Mouse (Mus musculus) heart, postnatal 25 days (tissue): ENCODE measurements at regions not wholly inside any gene's neighbourhood (a gene's known extent, or its start where the extent isn't known, plus 50 kb on each side); places are given as distances from the start of the nearest gene placed in this dataset.

Experiments
- DNase-seq: peaks from one replicate; pipeline ENCODE4 v3.0.0; 2022; ENCODE audit warnings: low spot score
- intact Hi-C: fragments of 180-260 bp; cut with DNase I; formaldehyde crosslinking; loops from one replicate; pipeline ENCODE4 v1.15.1; 2025

DNA sequence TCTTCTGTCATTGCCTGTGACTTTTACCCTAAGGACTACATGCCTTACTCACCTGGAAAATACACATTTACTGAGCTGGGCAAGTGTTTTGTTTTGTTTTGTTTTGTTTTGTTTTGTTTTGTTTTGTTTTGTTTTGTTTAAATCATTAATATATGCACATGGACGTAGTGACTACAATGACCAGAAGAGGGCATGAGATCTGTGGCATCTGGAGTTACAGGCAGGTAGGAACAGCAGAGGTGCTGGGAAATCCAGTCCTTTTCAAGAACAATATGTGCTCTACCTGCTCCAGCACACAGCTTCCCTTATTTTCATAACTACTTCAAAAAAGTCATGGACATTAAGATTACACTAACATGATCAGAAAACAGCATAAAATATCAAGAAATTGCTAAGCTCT lies 324.4 kb upstream of the Thbs1 start:
- intact Hi-C loops = loop anchor here (2.0 kb wide), 1 partner anchor 323 kb away; the partner anchor contains the start of gene Thbs1
- DNase-seq = no peak

DNA sequence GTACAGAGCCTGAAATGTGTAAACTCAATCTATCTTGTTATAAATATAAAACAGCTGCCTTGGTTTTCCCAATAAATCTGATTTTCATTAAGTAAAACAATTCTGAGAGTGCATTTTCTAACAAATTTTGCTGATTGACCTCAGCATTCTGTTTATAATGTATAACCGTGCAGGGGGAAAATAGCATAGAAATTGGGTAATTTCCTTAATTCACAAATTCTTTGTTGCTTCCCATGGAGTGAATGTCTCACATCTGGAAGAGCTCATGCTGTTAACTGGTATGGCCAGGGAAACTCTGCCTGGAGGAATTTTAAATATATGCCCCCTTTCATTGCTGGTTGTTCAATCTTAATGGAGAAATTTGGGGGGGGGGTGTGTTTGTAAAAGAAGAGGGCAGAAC lies 317.4 kb upstream of the Thbs1 start:
- no peak for DNase-seq
- intact Hi-C loops = no loop called here

DNA sequence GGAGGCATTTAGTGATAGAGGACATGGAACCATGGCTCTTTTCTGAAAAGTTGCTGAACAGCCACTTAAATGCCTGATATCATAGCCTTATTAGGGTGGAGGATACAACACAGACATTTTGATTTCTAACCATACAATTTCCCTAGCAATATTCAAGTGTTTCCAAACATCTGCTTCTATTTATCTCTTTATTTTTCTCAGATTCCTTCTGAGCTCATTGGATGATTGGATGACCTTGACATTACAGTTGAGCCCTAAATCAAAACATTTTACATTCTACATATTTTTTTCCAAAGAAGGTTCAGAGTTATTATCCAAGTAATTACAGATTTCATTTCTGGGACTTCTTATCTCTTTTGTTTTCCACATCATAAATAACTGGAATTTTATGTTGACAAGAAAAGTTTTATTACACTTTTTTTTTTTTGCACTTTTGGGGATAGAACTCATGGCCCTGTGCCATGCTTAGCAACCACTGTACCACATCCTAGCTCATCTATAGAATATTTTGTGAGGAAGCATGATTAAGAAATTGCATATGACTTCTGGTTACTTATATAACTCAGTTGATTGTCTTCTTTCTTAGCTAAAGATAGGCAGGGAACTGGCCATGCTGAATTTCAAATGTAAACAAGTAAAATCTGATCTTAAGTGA lies 309.6 kb upstream of the Thbs1 start:
- intact Hi-C loops = no loop called here
- DNase-seq = no peak

DNA sequence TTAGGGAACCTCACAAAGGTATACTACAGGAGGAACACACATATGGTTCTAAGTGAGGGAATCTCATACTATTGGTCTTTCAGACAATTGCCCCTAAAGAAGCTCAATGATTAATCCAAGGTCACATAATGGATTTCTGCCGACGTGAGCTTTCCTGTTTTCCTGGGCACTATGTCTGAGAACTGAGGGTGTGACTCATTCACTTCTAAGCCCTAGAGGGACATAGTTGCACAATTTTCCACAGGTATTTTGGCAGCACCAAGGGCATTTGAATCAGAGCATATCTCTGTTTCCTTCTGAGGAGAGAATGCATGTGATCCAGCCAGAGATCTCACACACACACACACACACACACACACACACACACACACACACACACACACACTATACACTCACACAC lies 309.0 kb upstream of the Thbs1 start:
- DNase-seq = no peak
- intact Hi-C loops = no loop called here

DNA sequence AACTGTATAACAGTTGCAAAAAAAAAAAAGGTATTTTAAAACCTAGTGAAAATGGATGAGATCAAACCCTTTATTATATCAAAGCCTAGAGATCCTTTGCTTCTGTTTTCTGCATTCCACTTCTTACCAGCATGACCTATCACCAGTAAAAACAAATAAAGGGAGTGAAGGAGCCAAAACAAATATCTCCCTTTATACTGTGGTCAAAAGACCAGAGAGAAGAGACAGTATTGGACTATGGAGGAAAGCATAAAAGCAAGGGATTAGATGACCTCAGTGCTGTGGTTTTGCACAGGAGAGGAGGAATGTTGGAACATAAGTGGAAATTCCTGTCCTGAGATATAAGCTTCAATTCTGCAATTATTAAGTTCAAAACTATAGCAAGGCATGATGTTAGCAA lies 307.0 kb upstream of the Thbs1 start:
- intact Hi-C loops = no loop called here
- no peak for DNase-seq

DNA sequence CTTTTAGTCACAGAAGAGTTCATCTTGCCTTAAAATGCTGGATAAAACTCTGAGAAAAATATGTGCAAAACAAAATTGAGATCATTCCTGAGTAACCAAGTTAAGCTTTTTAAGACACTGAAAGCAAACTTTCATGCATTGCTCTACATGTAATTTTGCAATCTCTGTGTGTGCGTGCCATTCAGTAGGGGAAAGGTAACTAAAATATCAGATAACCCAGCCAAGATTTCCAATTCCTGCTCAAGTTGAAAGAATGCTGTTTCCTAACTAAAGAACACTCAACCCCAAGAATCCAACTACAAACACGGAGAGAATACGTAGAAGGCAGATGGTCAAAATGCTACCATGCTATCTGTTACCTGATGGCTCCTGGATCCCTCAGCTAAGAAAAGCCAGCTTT lies 304.6 kb upstream of the Thbs1 start:
- intact Hi-C loops = no loop called here
- DNase-seq = no peak

DNA sequence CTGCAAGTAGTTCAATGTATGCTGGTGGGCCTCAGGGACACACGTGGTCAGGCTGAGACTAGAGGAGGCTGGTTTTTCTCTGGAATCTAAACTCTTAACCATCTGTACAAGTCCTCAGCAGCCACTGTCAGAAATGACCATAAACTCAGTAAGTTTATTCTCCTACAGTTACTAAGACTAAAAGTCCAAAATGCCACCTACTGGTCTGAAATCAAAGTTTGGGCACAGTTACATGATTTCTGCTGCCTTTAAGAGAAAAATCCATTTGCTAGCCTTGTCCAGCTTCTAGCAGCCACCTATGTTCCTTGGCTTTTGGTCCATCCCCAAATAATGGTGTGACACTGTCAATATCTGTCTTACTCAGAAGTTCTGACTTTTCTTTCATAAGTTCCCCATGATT lies 300.2 kb upstream of the Thbs1 start:
- intact Hi-C loops = no loop called here

DNA sequence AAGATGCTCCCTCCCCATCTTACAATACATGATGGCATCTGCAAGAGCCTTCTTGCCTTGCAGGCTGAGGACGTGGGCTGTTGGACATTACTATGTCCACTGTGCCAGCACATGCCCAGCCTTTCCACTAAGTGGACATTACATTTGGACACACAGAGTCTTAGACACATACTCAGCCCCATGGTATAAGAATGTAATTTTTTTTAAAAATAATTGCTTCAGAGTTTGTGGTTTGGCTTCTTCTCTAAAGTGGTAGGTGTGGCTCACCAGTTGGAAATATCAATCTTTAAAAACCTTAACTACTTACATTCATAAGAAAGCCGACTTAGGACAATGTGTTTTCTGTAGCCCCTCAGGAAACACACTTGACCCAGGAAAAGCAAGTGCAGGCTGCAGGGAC lies 299.7 kb upstream of the Thbs1 start:
- no peak for DNase-seq
- intact Hi-C loops = no loop called here

More for the DNA sequence above, 300.2 kb upstream of the Thbs1 start:
- DNase-seq = no peak

DNA sequence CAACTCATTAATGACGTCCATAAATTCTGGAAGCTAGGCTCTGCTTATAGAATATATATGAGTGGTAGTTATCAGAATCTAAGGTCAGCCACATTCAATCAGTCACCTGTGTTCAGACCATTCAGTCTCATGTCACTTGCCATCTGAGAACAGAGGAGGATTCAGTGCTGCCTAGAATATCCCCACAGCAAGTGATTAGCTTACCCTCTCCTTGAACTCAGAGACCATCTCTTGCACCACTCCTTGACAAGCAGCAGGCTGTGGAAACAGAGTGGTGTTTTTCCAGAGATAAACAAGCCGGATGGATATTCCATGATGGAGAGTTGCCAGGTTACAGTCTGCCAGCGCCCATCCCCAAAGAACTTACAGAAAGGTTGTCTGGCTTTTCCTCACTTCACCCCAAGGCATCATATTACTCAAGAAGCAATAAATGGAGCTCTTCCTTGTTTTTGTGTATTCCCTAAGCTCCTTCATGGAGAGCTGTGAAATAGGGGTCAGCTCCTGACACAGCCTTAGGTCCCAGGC lies 291.9 kb upstream of the Thbs1 start:
- DNase-seq = no peak
- intact Hi-C loops = no loop called here

DNA sequence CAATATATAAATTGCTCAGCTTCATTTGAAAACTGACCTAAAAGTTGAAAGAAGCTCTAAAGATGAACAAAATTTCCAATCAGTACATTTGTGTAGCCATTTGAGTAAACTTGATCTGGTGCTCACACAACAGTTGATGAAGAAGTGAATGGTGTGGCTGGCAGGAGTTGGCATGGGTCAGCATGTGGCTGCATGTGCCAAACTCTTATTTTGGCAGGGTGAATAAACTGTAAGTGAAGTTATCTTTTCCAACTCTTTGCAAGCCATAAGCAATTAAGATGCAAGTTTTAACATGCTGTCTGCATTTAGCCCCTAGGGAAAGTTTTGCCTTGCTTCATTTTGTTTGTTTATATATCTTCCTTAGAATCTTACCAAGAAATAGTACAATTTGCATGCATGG lies 291.0 kb upstream of the Thbs1 start:
- intact Hi-C loops = no loop called here
- no peak for DNase-seq

DNA sequence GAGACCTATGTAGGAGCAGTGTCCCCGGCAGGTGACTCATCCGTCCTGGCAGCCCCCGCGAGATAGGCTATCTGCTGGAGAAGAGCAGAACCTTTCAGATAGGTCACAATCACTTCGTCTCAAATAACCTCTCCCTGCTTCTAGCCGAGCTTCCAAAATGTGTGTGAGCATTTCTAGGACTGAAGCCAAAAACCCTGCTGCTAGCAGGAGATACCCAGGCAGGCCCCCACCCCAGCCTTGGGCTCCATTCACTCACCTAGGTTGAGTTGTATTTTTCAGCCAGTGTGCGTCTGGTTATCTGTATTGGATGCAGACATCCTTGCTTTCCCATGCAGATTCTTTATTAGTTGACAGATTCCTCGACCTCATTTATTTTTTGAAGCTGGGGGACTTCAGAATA lies 286.6 kb upstream of the Thbs1 start:
- intact Hi-C loops = no loop called here
- no peak for DNase-seq

DNA sequence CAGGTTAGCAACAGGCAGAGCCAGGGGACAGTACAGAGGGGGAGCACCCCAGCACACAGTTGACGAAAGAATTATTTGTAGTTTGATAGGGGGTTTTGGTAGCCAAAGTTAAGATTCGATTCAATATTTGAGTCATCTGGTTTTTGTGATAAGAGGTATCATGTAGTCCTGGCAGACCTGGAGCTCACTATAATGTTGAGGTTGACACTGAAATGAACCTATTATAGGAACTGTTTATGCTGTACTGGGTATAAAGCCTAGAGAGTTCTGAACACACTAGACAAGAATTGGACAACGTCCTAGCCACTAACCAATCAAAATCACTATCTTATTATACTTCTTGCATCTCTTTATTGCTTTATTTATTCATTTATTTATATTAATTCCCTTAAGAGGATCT lies 284.4 kb upstream of the Thbs1 start:
- intact Hi-C loops = no loop called here
- no peak for DNase-seq

DNA sequence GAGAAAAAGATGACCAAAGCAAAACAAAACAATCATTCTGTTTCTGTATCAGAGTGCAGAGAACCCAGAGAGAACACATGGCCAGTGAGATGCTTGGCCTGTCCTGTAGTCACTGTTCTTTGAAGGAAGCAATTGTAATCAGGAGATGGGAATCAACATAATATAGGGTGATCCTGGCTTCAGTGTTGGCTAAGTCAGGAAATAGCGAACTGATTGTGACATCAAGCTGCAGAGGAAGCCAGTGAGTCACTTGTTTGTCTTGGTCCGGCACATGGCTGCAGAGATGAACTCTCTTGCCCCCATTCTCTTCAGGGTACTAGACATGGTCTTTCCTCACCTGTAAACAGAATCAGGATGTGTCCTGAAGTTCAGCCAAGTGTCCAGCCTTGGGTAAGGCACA lies 273.3 kb upstream of the Thbs1 start:
- intact Hi-C loops = loop anchor here (2.0 kb wide), 1 partner anchor 28 kb away; no protein-coding TSS in a partner anchor
- peak; percentile 38 for DNase-seq

DNA sequence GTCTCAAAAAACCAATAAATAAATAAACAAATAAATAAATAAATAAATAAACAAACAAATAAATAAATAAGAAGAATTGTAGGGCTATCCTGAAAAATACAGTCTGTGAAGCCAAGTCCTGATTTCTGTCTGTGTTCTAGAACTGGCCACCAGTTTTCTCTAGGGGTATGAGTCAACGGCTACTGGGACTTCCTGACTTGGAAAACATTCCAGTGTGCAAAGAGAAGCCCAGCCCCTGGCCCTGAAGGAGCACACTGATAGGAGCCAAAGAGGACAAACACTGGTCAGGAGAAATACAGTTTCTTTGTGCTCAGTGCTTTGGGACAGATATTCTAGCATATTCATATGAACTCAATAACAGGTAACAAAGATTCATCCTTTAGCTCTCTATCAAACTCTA lies 271.3 kb upstream of the Thbs1 start:
- intact Hi-C loops = loop anchor here (10.0 kb wide), 1 partner anchor 264 kb away; no protein-coding TSS in a partner anchor
- DNase-seq = peak; percentile 72

DNA sequence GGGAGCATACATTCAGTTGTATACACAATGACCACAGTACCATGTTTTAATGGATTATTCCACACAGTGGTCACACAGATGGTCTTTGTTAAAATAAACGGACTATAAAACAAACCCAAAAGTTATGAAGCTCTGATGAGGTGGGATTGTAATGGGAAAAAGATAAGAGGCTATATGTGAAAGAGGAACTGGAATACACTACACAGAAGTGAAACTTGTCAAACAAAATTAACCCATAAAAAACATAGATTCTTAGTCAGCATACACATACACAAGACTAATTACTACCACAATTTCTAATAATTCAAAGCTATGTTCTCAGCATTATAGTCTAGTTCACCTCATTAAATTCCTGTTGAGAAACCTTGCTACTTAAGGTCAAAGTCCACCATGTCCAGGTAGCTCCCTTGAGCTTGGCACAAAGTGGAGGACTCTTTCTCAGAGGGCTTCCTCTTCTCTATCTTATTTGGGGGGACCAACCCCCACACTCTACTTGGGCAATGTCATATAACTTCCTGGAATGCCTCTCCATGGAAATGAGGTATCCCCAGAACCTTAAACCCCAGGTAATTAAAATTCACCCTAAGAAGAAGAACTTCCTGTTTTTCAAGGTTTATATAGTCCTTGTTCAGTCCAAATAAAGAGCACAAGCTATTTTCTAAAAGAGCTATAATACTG lies 269.2 kb upstream of the Thbs1 start:
- intact Hi-C loops = loop anchor here (2.0 to 10.0 kb wide), 2 partner anchors 18 to 262 kb away; no protein-coding TSS in a partner anchor
- no peak for DNase-seq

DNA sequence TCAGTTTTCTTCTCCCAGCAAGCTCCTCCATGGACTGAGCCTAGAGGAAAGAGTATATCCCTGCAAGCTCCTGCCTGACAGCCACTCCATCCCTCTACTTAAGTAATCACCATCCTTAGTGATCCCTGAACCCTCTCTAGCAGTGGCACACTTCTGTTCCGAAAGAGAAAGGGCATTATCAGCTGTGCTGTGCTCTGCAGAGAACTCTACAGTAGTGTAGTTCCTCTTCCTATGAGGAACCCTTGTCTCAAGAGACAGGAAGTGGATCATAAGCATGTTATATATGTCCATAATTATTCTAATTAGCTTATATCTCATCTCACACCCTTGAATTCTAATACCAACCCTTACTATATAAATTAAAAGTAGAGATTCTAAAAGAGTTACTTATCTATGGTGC lies 259.2 kb upstream of the Thbs1 start:
- intact Hi-C loops = no loop called here

DNA sequence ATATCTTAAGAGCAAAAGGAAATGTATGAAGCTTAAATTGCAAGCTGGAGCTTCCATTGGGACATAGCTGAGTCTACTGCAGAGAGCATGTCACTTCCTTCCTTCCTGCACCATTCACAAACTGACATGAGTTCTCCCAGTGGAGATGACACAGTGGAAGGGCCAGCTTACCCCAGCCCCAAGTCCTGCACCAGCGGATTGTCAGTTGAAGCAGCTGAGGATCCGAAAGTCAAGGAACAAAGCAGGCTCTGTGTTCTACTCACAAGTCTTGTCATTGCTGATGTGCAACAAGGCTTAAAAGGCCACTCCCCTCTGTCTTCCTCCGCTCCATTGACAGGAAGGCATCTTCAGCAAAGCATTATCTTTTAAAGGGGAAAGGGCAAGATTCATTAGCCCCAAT lies 249.4 kb upstream of the Thbs1 start:
- DNase-seq = no peak
- intact Hi-C loops = no loop called here

More for the DNA sequence above, 259.2 kb upstream of the Thbs1 start:
- no peak for DNase-seq

DNA sequence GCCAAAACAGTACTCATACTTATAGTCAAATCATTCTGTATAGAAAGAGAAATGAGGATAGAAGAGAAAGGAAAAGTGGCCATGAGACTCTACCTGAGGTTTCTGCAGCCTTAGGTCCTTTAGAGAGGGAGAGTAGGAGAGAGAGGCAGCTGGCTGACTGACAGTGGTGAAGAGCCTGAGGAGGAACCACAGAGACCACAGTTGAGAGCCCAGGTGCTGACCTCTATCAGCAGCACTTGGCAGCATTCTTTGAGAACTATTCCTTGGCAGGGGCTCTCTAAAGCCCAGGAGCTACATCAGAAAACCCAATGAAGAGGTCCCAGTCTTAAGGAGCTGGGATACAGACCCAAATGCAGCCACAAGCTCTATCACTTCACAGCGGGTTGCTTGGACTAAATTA lies 246.6 kb upstream of the Thbs1 start:
- intact Hi-C loops = no loop called here
- no peak for DNase-seq

DNA sequence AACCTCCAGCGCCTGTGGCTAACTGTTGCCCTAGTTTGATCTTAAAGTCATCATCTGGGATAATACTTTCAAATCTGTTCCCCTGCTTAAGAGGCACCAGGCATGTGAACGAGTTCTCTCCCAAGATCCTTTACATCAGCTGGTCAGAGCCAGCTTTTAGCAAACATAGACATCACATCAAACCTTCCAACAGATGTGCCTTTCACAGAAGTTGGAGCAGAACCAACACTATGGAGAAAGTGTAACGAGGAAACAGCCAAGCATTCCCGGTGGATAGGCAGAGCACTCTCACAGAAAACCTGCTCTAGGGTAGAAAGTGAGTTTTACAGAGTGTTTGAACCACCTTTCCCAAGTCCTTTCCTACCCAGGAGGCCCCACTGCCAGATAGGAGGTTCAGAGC lies 244.7 kb upstream of the Thbs1 start:
- no peak for DNase-seq
- intact Hi-C loops = loop anchor here (2.0 kb wide), 1 partner anchor 28 kb away; no protein-coding TSS in a partner anchor

DNA sequence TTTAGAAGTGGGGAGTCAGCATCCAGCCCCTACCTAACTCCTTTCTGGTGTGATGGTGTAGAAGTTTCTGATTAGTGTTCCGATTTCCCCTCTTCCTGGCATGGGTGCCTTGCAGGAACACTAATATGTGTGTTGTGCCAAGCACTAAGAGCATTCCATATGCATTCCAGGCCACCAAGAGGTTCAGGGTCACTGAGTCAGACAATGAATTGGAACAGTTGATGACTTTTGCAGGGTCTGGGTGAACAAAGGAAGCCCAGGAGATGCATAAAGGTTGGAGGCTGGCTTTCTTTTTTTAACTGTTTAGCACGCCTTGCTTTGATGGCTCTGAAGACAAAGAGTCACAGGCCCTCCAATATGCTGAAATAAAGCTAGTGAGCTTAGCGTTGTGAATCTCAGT lies 244.3 kb upstream of the Thbs1 start:
- DNase-seq = no peak
- intact Hi-C loops = loop anchor here (2.0 kb wide), 1 partner anchor 29 kb away; no protein-coding TSS in a partner anchor

DNA sequence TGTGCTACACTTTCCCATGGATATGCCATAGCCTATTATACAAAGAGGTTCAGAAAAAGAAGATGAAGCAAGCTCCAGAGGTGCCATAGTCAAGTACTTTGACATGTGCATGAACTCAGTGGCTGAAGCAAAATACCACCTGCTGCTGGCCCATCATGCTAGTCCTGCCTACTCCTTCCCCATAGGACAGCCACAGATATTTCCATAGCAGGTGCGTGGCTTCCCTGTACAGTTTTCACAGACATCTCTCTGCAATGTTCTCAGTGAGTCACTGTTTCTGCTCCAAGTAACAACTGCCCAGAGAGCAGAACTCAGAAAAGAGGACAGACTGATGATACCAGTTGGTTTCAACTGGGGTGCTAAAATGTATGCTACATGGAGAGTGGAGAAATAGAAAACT lies 242.8 kb upstream of the Thbs1 start:
- intact Hi-C loops = no loop called here

More for the DNA sequence above, 242.8 kb upstream of the Thbs1 start:
- no peak for DNase-seq
